Mouse (Mus musculus) liver (tissue): ENCODE results near the gene Lrp11.
"Not testable (repeated sequence)": the region's sequence is repeated elsewhere in the genome, so short reads cannot be mapped to it uniquely, and the experiment has no call there.

Experiments
- DNase-seq: peaks from one replicate; pipeline ENCODE4 v3.0.0-alpha.2; 2020; ENCODE audit warnings: mixed read lengths

Lrp11 gene

GRCm38 (mm10) chr10:7589592-7590233 lies at the start of gene Lrp11:
Gene Lrp11 (plus strand): TSS chr10:7589800.
- DNase-seq, result peak; percentile 89

GRCm38 (mm10) chr10:7578002-7578401 lies 11.6 kb upstream of the Lrp11 start:
- DNase-seq, result no peak

GRCm38 (mm10) chr10:7581401-7581800 lies 8.2 kb upstream of the Lrp11 start:
- no peak for DNase-seq

- DNase-seq, result no peak
Measured at GRCm38 (mm10) chr10:7582157-7582890, 7.3 kb upstream of the Lrp11 start.

- DNase-seq, result no peak
Measured at GRCm38 (mm10) chr10:7582891-7583557, 6.6 kb upstream of the Lrp11 start.

GRCm38 (mm10) chr10:7586771-7587170 lies 2.8 kb upstream of the Lrp11 start:
- DNase-seq, result no peak

- no peak for DNase-seq
Measured at GRCm38 (mm10) chr10:7590234-7590689, 662 bp downstream of the Lrp11 start.

GRCm38 (mm10) chr10:7590792-7591191 lies 1.2 kb downstream of the Lrp11 start:
- no peak for DNase-seq

GRCm38 (mm10) chr10:7594797-7595196 lies 5.2 kb downstream of the Lrp11 start:
- DNase-seq, result no peak

GRCm38 (mm10) chr10:7596251-7596650 lies 6.7 kb downstream of the Lrp11 start:
- no peak for DNase-seq

- no peak for DNase-seq
Measured at GRCm38 (mm10) chr10:7598177-7598576, 8.6 kb downstream of the Lrp11 start.

GRCm38 (mm10) chr10:7600647-7601046 lies 11.0 kb downstream of the Lrp11 start:
- peak; percentile 66 for DNase-seq

GRCm38 (mm10) chr10:7605168-7605567 lies 15.6 kb downstream of the Lrp11 start:
- no peak for DNase-seq

GRCm38 (mm10) chr10:7606437-7606836 lies 16.8 kb downstream of the Lrp11 start:
- DNase-seq, result no peak

GRCm38 (mm10) chr10:7608611-7609010 lies 19.0 kb downstream of the Lrp11 start:
- no peak for DNase-seq

- DNase-seq, result no peak
Measured at GRCm38 (mm10) chr10:7611647-7612046, 22.0 kb downstream of the Lrp11 start.

GRCm38 (mm10) chr10:7612210-7612609 lies 22.6 kb downstream of the Lrp11 start:
- not testable (repeated sequence) for DNase-seq

- DNase-seq, result no peak
Measured at GRCm38 (mm10) chr10:7614834-7615233, 25.2 kb downstream of the Lrp11 start.

GRCm38 (mm10) chr10:7617146-7617545 lies 27.5 kb downstream of the Lrp11 start:
- DNase-seq, result not testable (repeated sequence)

- DNase-seq, result not testable (repeated sequence)
Measured at GRCm38 (mm10) chr10:7617556-7617955, 28.0 kb downstream of the Lrp11 start.

GRCm38 (mm10) chr10:7619821-7620241 lies 30.2 kb downstream of the Lrp11 start:
- no peak for DNase-seq

GRCm38 (mm10) chr10:7620723-7621122 lies 31.1 kb downstream of the Lrp11 start:
- no peak for DNase-seq

- DNase-seq, result no peak
Measured at GRCm38 (mm10) chr10:7622378-7622777, 32.8 kb downstream of the Lrp11 start.
